Mouse (Mus musculus): Measurements from ENCODE around the gene Rae1.

- TF ChIP-seq GATA1 (IDR thresholded peaks at IDR 0.05; ENCODE audit: borderline replicate concordance, low read length): no peak
- no peak for TF ChIP-seq FLI1 (IDR thresholded peaks at IDR 0.05; ENCODE audit: low read length)
These were observed 18.7 kb downstream of the Rae1 start for GRCm38 (mm10) chr2:173018618-173019017.

Data from megakaryocyte, embryonic 14.5 days (primary cell).